Mouse (Mus musculus): ENCODE results near the gene Fam189a2. TPM values are rescaled to one million over a fixed set of nuclear protein-coding genes. Genes with fewer than 3 reads are reported as not detected.

The Fam189a2 gene
- polyA plus RNA-seq, 1 experiment from 2014 or later: 1.7 TPM

- no peak for ATAC-seq (ENCODE audit: low FRiP score, low TSS enrichment)
- H3K9ac ChIP-seq (replicated peaks; ENCODE audit: low read length): no peak overlapping the region
- no peak overlapping the region for H3K27ac ChIP-seq (ENCODE audit: low read length)
- H3K4me2 ChIP-seq (replicated peaks; ENCODE audit: low read depth, low read length): no peak overlapping the region
- H3K36me3 ChIP-seq (ENCODE audit: insufficient read depth, low read length): no peaks in the 10 kb centered on the region
- no peak overlapping the region for H3K4me3 ChIP-seq (ENCODE audit: low read length)
- no peaks in the 10 kb centered on the region for H3K9me3 ChIP-seq (ENCODE audit: low read length)
- H3K4me1 ChIP-seq (ENCODE audit: insufficient read depth, low read length): no peaks in the 10 kb centered on the region
- no peaks in the 10 kb centered on the region for H3K27me3 ChIP-seq (ENCODE audit: insufficient read depth, low read length)
- 21% methylated on average over 2 of the region's 2 CpGs for WGBS
These were observed 24.1 kb upstream of the Fam189a2 start for GRCm38 (mm10) chr19:24054904-24055303.

DNA sequence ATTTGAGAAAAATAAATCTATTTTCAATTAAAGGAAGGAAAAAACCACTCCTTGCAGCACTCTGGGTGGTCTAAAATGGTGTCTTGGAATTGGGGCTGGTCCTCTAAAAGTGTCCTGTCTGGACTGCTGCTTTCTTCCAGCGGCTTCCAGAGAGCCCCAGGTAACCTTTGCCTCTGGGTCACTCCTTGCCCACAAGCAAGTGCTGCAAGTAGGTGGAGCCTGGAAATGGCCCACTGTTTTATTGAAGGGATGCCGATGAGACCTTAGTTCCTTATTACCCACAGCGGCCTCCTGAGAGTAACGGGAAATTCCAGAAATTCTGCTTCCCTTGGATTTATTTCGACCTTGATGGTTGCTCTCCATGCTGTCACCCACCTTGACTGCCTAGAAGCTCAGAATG, 23.4 kb upstream of the Fam189a2 start:
- no peak overlapping the region for H3K9ac ChIP-seq (replicated peaks; ENCODE audit: low read length)
- ATAC-seq (ENCODE audit: low FRiP score, low TSS enrichment): no peak
- H3K27me3 ChIP-seq (ENCODE audit: insufficient read depth, low read length): no peaks in the 10 kb centered on the region
- WGBS: 23% methylated on average over 5 of the region's 5 CpGs
- H3K9me3 ChIP-seq (ENCODE audit: low read length): no peaks in the 10 kb centered on the region
- no peaks in the 10 kb centered on the region for H3K36me3 ChIP-seq (ENCODE audit: insufficient read depth, low read length)
- no peaks in the 10 kb centered on the region for H3K4me1 ChIP-seq (ENCODE audit: insufficient read depth, low read length)
- H3K27ac ChIP-seq (ENCODE audit: low read length): no peak overlapping the region
- no peak overlapping the region for H3K4me2 ChIP-seq (replicated peaks; ENCODE audit: low read depth, low read length)
- no peak overlapping the region for H3K4me3 ChIP-seq (ENCODE audit: low read length)

DNA sequence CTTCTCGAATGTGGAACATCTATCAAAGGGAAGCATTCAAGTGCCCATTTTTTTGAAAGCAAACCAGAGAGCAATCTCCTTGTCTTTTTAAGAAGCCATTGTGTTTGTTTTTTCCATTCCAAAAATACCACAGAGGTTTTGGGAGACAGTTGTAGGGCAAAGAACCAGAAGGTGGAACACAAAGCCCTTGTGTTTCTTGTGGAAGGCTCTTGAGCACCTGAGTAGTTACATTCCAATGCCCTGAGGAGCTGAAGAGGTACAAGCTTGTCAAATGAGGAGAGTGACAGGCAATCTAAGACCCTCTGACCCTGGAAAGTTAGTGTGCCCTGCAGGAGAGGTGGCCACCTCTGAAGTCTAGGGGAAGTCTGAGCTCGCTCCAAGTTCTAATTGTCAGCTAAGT, 19.7 kb upstream of the Fam189a2 start:
- 77% methylated on average over 2 of the region's 2 CpGs for WGBS
- Histone ChIP-seq H3K27me3 (ENCODE audit: insufficient read depth, low read length) (no peaks in the 10 kb centered on the region), H3K36me3 (ENCODE audit: insufficient read depth, low read length) (no peaks in the 10 kb centered on the region), H3K27ac (ENCODE audit: low read length) (no peak overlapping the region), H3K9me3 (ENCODE audit: low read length) (no peaks in the 10 kb centered on the region), H3K4me3 (ENCODE audit: low read length) (no peak overlapping the region), H3K4me1 (ENCODE audit: insufficient read depth, low read length) (no peaks in the 10 kb centered on the region), H3K9ac (replicated peaks; ENCODE audit: low read length) (no peak overlapping the region), H3K4me2 (replicated peaks; ENCODE audit: low read depth, low read length) (no peak overlapping the region)
- ATAC-seq (ENCODE audit: low FRiP score, low TSS enrichment): no peak

- no peak overlapping the region for H3K4me3 ChIP-seq (ENCODE audit: low read length)
- no peaks in the 10 kb centered on the region for H3K36me3 ChIP-seq (ENCODE audit: insufficient read depth, low read length)
- H3K27me3 ChIP-seq (ENCODE audit: insufficient read depth, low read length): no peaks in the 10 kb centered on the region
- no peak overlapping the region for H3K27ac ChIP-seq (ENCODE audit: low read length)
- 76% methylated on average over 3 of the region's 3 CpGs for WGBS
- H3K4me2 ChIP-seq (replicated peaks; ENCODE audit: low read depth, low read length): no peak overlapping the region
- H3K9me3 ChIP-seq (ENCODE audit: low read length): no peaks in the 10 kb centered on the region
- H3K9ac ChIP-seq (replicated peaks; ENCODE audit: low read length): no peak overlapping the region
- no peaks in the 10 kb centered on the region for H3K4me1 ChIP-seq (ENCODE audit: insufficient read depth, low read length)
- no peak for ATAC-seq (ENCODE audit: low FRiP score, low TSS enrichment)
These were observed 18.5 kb upstream of the Fam189a2 start for GRCm38 (mm10) chr19:24049329-24049728.

GRCm38 (mm10) chr19:24046395-24046993, 15.7 kb upstream of the Fam189a2 start:
- no peak overlapping the region for H3K4me3 ChIP-seq (ENCODE audit: low read length)
- no peak overlapping the region for H3K4me2 ChIP-seq (replicated peaks; ENCODE audit: low read depth, low read length)
- H3K36me3 ChIP-seq (ENCODE audit: insufficient read depth, low read length): no peaks in the 10 kb centered on the region
- H3K27ac ChIP-seq (ENCODE audit: low read length): no peak overlapping the region
- no peaks in the 10 kb centered on the region for H3K9me3 ChIP-seq (ENCODE audit: low read length)
- H3K27me3 ChIP-seq (ENCODE audit: insufficient read depth, low read length): no peaks in the 10 kb centered on the region
- 89% methylated on average over 10 of the region's 10 CpGs for WGBS
- ATAC-seq (ENCODE audit: low FRiP score, low TSS enrichment): no peak
- H3K4me1 ChIP-seq (ENCODE audit: insufficient read depth, low read length): no peaks in the 10 kb centered on the region
- H3K9ac ChIP-seq (replicated peaks; ENCODE audit: low read length): no peak overlapping the region

DNA sequence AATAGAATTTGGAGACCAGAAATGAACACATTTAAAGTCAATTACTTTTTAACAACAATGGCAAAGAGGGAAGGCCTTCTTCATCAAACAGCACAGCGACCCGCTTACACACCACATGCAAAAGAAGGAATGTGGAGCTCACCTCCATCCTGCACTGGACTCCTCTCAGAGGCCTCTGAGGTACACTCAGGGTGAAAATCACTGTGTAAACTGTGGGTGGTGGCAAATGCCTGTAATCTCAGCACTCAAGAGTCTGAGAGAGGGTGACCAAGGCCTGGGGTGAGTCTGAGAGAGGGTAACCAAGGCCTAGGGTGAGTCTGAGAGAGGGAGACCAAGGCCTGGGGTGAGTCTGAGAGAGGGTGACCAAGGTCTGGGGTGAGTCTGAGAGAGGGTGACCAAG, 11.6 kb upstream of the Fam189a2 start:
- no peak overlapping the region for H3K27ac ChIP-seq (ENCODE audit: low read length)
- no peaks in the 10 kb centered on the region for H3K9me3 ChIP-seq (ENCODE audit: low read length)
- ATAC-seq (ENCODE audit: low FRiP score, low TSS enrichment): no peak
- no peak overlapping the region for H3K9ac ChIP-seq (replicated peaks; ENCODE audit: low read length)
- no peak overlapping the region for H3K4me3 ChIP-seq (ENCODE audit: low read length)
- no peaks in the 10 kb centered on the region for H3K27me3 ChIP-seq (ENCODE audit: insufficient read depth, low read length)
- peaks cover 4% of the 10 kb centered on the region; the same call in 1 of the 2 replicates for H3K4me1 ChIP-seq (ENCODE audit: insufficient read depth, low read length)
- H3K4me2 ChIP-seq (replicated peaks; ENCODE audit: low read depth, low read length): no peak overlapping the region
- no peaks in the 10 kb centered on the region for H3K36me3 ChIP-seq (ENCODE audit: insufficient read depth, low read length)
- 91% methylated on average over 2 of the region's 2 CpGs for WGBS

DNA sequence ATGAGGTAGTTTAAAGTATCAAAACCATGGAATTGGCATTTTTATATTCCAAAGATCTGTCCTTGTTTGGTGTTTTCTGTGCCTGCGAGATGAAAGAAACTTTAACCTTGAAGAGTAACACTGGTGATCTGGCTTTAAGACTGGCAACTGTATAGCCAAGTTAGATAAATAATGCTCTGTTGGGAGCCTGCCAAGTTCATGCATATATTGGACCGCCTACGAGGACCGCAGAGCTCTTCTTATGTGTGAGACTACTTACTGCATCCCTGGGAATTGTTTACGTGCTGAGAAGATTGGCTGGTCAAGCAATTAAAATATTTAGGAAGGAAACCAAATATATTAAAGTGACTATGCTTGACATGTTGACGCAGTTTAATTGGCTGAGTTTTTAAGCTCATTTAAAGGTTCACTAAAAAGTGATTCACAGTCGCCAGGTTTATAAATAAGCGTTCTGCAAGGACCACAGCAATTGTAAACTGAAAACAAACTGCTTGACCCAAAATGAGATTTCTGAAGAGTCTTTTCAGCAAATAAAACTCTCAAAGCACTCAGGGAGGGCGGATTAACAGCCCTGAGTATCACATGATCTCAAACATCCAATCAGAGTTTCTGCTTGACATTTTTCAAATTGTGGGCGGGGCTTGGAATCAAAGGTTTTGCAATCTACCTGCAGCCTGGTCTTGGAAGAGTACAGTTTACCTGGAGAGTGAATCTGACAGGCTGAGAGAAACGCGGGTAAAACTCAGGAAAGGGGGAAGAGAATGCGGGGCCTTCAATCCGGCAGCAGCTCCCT, 8.4 kb upstream of the Fam189a2 start:
- no peak overlapping the region for H3K27ac ChIP-seq (ENCODE audit: low read length)
- H3K4me1 ChIP-seq (ENCODE audit: insufficient read depth, low read length): peaks cover 4% of the 10 kb centered on the region; the same call in 1 of the 2 replicates
- no peak for ATAC-seq (ENCODE audit: low FRiP score, low TSS enrichment)
- no peaks in the 10 kb centered on the region for H3K27me3 ChIP-seq (ENCODE audit: insufficient read depth, low read length)
- no peaks in the 10 kb centered on the region for H3K36me3 ChIP-seq (ENCODE audit: insufficient read depth, low read length)
- no peak overlapping the region for H3K4me3 ChIP-seq (ENCODE audit: low read length)
- H3K9me3 ChIP-seq (ENCODE audit: low read length): no peaks in the 10 kb centered on the region
- no peak overlapping the region for H3K9ac ChIP-seq (replicated peaks; ENCODE audit: low read length)
- H3K4me2 ChIP-seq (replicated peaks; ENCODE audit: low read depth, low read length): no peak overlapping the region
- 67% methylated on average over 14 of the region's 14 CpGs for whole genome bisulfite sequencing

DNA sequence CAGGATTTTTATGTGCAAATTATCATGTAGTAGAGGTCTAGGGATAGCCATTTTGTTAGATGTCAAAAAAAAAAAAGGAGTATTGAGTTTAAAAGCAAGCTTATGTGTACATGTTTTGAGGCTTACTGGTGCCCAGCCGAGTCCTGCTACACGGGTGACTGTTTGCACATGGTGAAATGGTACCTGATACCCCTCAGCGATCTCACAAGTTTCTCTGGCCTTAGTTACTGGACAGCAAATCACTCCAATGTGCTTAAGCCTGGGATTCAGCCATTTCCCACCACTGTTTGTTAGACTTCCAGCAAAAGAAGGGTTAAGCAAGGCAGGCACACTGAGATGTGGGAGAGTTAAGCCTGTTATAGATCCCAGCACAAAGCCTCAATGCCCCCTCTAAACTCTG, 3.5 kb upstream of the Fam189a2 start:
- WGBS: 42% methylated on average over 3 of the region's 3 CpGs
- Histone ChIP-seq H3K36me3 (ENCODE audit: insufficient read depth, low read length) (no peaks in the 10 kb centered on the region), H3K27me3 (ENCODE audit: insufficient read depth, low read length) (peaks cover 20% of the 10 kb centered on the region), H3K27ac (ENCODE audit: low read length) (no peak overlapping the region), H3K9ac (replicated peaks; ENCODE audit: low read length) (no peak overlapping the region), H3K4me3 (ENCODE audit: low read length) (no peak overlapping the region), H3K9me3 (ENCODE audit: low read length) (no peaks in the 10 kb centered on the region), H3K4me1 (ENCODE audit: insufficient read depth, low read length) (peaks cover 26% of the 10 kb centered on the region), H3K4me2 (replicated peaks; ENCODE audit: low read depth, low read length) (no peak overlapping the region)
- ATAC-seq (ENCODE audit: low FRiP score, low TSS enrichment): no peak

DNA sequence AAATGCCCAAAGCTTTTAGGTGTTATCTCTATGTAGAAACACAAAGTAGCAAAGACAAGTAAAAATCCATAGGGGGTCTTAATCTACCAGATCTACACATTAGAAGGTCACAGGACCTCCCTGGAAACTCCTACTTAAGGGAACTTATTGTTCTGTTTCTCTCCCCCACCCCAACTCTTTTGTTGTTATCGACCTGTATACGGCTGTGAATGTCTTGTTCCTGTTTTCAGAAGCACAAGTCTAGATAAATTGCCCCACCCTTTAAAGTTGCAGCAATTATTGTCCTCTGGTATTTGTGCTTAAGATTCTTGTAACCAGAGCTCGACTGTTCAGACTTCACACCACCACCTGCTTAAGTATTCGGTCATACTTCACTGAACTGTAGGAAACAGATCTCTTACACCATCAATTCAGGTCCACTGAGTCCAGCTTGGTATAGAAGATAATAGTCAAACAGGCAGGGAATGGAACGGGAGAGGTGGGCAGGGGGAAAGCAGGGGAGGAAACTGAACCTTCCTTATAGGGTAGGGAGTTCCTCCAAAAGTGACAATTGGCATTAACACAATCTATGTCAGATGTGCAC, 1.9 kb upstream of the Fam189a2 start:
- Histone ChIP-seq H3K4me3 (ENCODE audit: low read length) (no peak overlapping the region), H3K36me3 (ENCODE audit: insufficient read depth, low read length) (no peaks in the 10 kb centered on the region), H3K4me1 (ENCODE audit: insufficient read depth, low read length) (peaks cover 22% of the 10 kb centered on the region), H3K9ac (replicated peaks; ENCODE audit: low read length) (no peak overlapping the region), H3K9me3 (ENCODE audit: low read length) (no peaks in the 10 kb centered on the region), H3K27ac (ENCODE audit: low read length) (no peak overlapping the region), H3K4me2 (replicated peaks; ENCODE audit: low read depth, low read length) (no peak overlapping the region), H3K27me3 (ENCODE audit: insufficient read depth, low read length) (peaks cover 20% of the 10 kb centered on the region)
- 24% methylated on average over 5 of the region's 5 CpGs for WGBS
- ATAC-seq (ENCODE audit: low FRiP score, low TSS enrichment): peak; percentile 39; the same call in 1 of the 2 replicates

DNA sequence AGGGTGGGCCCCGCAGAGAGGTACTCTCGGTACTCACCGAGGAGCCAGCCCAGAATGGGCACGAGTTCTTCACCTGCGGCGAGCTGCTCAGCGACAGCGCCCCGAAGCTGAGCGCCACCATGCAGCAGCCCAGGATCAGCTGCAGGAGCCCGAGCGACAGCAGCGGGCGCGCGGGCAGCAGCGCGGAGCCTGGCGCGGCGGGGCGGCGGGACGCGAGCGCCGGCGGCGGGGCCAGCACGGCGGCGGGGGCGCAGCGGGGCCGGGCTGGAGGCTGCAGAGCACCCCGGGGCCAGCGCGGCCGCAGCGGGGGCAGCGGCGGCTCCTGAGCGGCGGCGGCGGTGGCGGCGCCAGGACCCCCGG, 328 bp downstream of the Fam189a2 start:
- under 1% methylated on average over 36 of the region's 49 CpGs for WGBS

More for the DNA sequence above, 328 bp downstream of the Fam189a2 start:
- no peak overlapping the region for H3K27ac ChIP-seq (ENCODE audit: low read length)
- H3K9ac ChIP-seq (replicated peaks; ENCODE audit: low read length): peak overlapping the region; percentile 71
- ATAC-seq (ENCODE audit: low FRiP score, low TSS enrichment): peak; percentile 59
- H3K4me3 ChIP-seq (ENCODE audit: low read length): peak overlapping the region; percentile 71
- H3K9me3 ChIP-seq (ENCODE audit: low read length): no peaks in the 10 kb centered on the region
- peaks cover 20% of the 10 kb centered on the region for H3K27me3 ChIP-seq (ENCODE audit: insufficient read depth, low read length)
- H3K4me1 ChIP-seq (ENCODE audit: insufficient read depth, low read length): peaks cover 22% of the 10 kb centered on the region
- peak overlapping the region; percentile 94 for H3K4me2 ChIP-seq (replicated peaks; ENCODE audit: low read depth, low read length)
- H3K36me3 ChIP-seq (ENCODE audit: insufficient read depth, low read length): no peaks in the 10 kb centered on the region
